Mouse (Mus musculus) heart, adult 11 months (tissue): Measurements from ENCODE around the gene Pex6.

Source experiments
- DNase-seq: peaks from one replicate; pipeline ENCODE4 v3.0.0; 2022

The Pex6 gene

DNA sequence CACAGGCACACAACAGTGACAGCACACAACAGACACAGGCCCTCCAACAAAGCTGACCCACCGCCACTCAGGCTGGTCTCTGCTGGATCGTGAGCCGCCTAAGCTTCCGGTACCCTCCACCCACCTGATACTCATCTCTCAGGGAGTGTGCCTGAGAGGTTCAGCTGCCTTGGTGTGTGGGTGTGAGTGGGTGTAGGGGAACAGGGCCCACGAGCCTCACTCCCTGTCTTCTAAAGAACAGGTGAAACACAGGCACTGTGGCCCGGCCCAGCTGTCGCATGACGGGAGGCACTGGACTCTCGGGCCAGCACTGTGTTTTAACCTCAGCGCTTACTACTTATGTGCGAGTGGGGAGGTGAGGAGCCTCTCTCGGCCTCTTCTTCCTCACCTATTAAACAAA, 9.2 kb upstream of the Pex6 start:
- DNase-seq: peak; percentile 89

DNA sequence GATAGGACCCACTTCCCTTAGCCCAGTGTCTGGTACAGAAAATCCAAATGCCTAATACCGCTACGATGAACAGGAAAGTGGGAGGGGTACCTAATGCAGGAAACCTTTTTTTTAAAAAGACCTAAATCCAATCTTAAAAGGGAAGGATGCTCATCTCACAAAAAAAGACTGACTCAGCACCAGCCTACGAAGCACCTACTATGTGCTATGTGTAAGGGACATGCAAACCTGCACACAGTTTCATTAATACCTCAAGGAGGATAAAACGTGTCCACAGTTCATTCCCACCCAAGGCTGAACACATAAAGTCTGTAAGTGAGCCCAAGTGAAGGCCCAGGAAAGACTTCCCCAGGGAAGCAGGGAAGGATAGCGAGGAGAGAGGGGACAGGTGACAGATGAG, 8.8 kb upstream of the Pex6 start:
- no peak for DNase-seq

DNA sequence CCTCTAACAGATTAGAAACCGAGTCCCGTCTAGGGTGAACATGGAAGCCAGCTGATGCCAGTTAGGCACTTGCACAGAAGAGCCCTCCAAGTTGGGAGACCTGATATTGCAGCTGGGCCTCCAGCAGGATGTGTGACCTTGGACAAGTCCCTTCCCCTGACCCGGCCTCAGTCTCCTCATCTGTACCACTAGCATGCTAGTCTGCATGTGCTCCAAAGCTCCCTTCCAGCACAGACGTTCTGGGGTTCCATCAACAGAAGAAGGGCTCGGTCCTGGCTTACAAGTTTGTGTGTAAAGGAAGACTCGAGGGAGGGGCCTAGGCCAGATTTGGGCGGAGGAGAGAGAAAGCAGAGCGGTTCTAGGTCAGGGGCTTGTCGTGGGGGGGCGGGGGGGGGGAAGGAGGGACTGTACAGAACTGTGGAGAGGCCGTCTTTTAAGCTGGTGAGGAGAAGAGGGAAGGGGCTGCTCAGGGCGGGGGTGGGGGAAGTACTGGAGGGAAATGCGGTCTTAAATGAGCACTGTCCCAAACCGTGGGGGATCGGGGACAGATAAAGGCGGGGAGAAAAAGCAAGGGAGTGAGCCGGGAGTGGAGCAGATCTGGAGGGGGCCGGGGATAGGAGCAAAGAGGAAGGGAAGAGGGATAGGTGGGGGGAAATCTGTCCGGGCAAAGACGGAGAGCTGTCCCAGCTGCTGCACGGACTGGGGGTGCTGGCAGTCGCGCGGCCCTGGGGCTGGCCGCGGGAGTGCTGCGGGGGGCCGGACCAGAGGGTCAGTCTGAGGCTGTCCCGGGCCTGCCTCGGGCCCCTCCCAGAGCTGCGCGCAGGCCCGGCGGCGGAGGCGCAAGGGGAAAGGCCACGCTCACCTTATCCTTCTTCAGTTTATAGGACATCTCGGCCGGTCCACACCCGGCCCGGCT, 7.0 kb upstream of the Pex6 start:
- DNase-seq: peak; percentile 93

DNA sequence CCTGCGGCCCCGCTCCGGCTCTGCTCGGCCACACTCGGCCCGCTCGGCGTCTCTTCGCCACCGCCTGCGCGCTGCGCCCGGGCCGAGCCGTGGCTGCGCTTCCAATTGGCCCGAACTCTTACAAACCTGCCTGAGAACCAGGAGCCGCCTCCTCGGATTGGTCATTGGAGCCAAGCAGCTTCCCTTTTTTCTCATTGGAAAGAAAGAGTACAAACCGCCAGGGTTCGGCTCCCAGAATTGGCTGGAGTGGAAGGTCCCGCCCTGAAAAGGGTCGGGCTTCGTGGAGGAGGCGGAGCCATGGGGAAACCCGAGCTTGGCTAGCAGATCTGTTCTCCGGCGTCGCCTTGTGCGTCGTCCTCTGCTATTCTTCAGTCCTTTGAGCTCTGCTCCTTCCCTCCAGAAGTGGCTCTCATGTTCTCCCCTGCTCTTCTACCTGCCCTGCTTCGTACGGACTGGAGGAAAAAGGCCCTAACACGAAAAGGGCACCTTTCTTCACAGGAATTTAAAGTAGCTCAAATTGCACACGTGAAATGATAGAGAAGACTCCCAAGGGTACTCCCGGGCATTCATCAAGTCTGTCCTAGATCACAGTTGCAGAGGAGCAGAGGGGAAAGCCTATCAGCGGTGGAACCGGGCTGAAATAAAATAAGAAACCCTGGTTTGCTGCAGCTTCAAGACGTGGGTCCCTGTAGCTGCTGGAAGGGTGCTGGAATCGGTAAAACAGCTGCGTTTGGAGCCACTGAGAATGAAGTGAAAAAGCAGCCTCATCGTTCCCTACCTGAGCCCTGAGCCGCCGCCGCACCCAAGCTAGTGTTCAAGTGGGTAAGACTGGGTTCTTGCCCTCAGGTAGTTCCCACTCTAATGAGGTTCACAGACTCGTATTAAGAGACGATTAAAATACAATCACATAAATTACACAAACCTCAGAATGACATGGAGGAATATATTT, 6.1 kb upstream of the Pex6 start, which contains the start of gene Ppp2r5d:
Gene Ppp2r5d (minus strand): TSS at position 225 of the 949 bp plus-strand sequence.
- DNase-seq: peak; percentile 100

DNA sequence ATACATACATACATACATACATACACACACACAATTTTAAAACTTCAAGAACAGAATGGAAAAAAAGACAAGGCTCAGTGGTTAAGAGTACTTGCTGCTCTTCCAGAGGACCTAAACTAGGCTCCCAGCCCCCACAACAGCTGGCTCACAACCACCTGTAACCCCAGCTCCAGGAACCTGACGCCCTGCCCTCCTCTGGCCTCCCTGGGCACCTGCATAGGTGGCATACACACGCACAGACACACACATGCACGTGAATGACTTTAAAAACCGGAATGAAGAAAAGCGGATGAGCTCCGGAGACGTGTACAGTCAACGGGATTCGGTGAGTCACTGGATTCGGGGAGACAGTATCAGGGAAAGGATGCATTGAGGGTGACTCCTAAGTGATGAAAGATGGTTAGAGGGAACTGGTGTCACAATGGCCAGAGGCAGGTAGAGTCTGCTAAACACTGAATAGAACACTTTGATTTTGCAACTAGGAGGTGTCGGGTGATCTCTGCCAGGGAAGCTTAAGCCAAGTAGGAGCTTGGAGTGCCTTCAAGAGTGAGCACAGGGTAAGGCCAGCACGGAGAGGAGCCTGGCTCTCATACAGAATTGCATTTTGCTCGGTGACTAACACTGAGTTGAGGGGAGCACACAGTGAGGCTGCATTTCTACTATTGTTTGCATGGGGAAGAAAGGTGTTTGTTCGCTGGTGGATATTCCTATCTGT, 4.7 kb upstream of the Pex6 start:
- DNase-seq: peak; percentile 90

DNA sequence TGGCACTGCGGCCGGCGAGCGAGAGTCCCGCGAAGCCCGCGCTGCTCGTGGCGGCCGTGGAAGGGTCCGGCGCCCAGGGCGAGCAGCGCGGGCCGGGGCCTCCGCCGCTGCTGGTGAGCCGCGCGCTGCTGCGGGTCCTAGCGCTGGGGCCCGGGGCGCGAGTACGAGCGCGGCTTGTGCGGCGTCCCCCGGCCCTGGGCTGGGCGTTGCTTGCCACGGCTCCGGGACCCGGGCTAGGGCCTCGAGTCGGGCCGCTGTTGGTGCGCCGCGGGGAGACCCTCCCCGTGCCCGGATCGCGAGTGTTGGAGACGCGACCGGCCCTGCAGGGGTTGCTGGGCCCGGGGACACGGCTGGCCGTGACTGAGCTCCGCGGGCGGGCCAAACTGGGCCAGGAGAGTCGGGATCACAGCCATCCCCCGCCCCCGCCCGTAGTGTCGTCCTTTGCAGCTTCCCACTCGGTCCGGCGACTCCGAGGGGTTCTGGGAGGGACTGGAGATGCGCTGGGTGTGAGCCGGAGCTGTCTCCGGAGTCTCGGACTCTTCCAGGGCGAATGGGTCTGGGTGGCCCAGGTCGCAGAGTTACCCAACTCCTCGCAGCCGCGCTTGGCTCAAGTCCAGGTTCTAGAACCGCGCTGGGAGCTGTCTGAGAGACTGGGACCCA, 479 bp downstream of the Pex6 start:
- DNase-seq: peak; percentile 92

DNA sequence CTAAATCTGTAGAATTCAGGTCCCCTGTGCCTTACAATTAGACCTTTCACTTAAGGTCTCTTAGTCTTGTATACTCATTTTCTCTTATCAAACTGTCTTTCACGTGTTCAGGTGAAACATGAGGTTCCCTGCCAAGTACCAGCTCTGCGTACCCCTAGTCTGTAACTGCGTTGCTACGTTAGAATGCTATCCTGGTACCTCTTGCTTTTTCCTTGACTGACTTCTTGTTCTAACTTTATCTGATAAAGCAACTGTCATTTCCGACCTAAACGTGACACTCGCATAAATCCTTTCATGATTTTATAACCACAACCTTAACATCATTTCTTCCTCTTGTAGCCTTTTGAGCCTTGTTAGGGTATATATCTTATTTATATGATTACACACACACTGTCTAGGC, 1.2 kb downstream of the Pex6 start:
- no peak for DNase-seq

DNA sequence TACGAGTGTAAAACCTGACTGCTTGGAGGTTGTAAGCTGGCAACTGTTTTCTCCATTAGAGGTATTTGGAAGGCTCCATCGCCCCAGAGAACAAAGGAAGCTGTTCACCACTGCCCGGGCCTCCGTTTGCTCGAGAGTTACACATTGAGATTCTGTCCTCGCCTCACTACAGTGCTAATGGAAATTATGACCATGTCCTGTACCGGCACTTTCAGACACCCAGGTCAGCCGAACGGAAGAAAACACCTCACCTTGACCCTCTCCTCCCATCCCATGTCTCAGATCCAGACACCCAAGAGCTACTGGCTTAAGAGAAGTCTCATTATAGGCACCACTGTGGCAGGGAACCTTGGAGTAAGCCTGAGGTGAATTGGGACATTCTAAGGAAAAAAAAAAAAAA, 2.6 kb downstream of the Pex6 start:
- no peak for DNase-seq

DNA sequence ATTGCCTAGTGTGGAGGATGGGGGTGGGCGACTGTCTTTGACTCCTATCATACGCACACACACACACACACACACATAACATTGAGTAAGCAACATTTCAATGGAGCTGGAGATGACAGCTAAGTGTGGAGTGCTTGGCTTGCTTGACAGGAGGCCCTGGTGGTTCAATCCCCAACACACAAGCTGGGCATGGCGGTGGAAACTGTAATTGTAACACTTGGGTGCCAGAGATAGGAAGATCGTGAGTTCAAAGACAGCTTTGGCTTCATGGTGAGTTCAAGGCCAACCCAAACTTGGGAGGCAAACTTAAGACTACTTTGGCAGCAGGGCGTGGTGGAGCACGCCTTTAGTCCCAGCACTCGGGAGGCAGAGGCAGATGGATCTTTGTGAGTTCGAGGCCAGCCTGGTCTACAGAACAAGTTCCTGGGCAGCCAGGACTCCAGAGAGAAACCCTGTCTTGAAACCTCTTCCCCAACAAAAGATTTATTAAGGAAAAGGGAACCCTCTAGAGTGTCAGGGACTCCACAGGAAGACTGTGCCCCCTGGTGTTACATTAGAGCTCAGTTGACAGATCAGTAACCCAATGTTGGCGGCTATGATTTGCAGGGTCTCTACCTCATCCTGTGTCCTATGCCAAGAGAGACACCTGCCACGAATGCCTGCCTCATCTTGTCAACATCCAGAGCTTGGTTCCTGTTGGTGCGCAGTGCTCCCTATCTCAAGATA, 3.7 kb downstream of the Pex6 start:
- peak; percentile 86 for DNase-seq

DNA sequence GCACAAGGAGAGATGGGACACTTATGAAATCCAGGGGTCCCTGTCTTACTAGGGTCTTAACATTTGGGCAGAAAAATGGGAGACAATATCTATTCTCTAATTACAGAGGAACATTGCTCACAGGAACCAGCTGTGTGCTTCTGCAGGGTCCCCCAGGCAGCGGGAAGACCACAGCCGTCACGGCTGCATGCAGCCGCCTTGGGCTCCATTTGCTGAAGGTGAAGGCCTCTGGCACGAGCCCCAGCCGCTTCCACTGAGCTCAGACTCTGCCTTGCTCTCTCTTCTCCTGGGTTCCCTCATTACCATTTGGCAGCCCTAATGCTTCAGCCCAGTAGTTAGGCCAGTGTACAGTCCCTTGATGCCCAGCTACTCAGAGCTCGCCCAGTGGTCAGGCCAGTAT, 9.8 kb downstream of the Pex6 start:
- peak; percentile 77 for DNase-seq

DNA sequence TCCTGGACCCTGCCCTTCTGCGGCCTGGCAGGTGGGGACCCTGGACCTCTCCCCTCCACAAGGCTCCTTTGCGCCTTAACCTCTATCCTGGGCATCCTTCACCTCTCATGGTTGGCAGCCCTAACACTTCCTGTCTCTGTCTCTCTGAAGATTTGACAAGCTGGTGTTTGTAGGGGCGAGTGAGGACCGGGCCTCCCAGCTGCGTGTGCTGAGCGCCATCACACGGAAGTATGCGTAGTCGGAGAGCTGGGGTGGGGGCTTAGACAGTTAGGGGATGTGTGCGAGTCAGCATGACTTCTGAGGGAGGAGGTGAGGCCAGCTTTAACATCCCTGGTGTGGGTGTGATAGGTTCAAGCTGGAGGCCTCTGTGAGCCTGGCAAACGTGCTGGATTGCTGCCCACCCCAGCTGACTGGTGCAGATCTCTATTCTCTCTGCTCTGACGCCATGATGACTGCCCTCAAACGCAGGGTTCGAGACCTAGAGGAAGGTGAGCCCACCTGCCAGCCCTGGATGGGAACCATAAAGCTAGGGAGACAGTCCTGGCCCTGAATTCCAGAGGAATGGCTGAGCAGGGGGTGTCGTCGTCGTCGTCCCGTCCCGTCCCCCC, 13.3 kb downstream of the Pex6 start:
- DNase-seq: peak; percentile 89

DNA sequence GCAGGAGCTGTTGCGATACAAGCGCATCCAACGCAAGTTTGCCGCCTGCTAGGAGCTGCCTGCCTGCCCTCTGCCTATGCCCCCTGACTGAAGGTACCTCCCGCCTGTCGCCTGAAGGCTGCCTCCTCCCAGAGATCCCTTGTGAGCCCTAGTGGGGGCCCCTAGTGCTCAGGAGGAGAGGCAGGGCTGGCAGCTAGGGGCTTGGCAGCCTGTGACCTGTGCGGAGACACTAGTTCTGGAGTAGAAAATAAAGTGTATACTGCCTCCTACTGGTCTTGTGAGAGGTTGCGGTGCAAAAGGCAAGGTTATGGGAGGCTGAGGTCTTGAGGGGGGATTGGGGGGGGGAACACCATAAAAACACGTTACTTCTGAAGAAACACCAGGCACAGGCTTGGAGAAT, 14.0 kb downstream of the Pex6 start:
- DNase-seq: peak; percentile 90

DNA sequence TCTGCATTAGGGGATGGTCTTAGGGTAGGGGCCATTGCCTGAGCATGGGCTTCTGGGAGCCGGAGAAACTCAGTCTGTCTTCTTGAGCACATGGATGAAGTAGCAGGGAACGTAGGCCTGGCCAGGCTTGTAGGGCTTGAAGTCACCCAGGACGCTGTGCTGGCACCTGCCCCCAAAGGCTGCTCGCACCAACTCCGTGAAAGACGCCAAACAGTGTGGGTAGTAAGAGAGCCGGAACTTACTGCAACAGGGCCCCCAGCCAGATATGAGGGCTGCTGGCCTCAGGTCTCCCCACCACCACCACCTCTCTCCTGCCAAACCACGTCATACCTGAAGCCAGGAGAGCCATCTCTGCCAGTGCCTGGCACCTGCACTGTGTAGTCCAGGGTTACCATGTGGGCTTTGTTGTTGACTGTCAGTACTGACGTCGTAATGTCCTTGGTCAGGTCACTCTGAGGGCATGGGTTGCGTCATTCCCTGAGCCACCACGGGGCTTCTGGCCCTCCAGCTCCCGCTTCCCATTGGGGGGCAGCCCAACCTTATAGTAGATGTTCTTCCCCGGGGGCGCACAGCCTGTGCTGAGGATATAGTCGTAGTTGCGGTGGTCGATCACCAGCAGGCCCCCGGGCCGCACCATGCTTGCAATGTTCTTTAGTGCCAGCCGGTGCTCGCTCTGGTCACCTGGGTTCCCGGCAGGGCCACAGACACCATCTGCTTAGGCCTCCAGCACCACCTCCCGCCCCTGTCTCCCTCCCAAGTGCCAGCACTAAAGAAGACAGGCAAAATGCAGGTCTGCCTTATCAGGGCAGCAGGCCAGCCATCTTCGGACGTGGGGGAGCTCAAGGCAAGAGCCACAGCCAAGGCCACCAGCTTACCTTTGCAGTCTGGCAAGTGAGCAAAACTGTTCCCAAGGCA, 14.7 kb downstream of the Pex6 start:
- no peak for DNase-seq

DNA sequence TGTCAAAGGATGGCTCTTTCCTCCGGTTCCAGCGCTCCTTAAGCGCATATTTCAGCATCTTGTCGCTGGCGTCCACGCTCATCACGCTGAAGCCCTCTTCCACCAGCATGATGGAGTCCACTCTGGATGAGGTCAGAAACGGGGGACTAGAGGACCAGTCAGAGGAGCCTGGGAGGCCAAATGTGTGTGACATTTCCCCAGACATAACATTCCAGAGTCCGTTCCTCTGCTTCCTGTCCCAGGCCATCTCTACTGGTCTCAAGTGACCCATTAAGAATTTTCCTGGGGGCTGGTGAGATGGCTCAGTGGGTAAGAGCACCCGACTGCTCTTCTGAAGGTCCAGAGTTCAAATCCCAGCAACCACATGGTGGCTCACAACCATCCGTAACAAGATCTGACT, 16.0 kb downstream of the Pex6 start:
- no peak for DNase-seq

DNA sequence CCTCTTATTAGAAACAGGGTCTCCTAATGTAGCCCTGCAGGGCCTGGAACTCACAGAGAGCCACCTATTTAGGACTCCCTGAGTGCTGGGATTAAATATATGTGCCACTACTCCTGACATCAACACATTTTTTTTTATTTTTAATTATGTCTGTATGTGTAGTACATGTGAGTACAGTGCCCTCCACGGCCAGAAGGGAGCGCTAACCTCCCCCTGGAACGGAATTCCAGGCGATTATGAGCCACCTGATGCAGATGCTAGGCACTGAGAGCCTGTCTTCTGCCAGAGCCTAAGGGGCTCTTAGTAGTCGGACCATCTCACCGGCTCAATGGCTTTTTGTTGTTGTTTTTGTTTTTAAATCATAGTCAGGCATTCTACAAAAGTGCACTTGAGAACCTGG, 16.8 kb downstream of the Pex6 start:
- DNase-seq: no peak

DNA sequence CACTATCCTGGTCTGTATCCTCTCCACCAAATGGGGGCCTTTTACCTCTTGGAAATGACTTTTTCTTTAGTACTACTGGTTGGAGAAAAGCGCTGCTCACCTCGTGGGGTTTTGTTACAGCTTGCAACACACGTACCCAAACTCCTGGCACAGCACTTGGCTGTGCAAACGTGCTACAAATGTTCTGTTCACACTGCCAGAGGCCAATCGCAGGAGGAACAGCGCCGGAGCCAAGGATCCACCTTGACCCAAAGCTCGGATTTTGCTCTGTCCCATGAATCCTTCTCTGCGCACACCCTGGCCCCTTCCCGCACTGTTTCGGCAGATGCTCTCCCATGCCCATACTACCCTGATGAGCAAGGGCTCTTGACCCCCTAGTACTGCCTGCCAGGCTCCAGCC, 17.2 kb downstream of the Pex6 start:
- no peak for DNase-seq

DNA sequence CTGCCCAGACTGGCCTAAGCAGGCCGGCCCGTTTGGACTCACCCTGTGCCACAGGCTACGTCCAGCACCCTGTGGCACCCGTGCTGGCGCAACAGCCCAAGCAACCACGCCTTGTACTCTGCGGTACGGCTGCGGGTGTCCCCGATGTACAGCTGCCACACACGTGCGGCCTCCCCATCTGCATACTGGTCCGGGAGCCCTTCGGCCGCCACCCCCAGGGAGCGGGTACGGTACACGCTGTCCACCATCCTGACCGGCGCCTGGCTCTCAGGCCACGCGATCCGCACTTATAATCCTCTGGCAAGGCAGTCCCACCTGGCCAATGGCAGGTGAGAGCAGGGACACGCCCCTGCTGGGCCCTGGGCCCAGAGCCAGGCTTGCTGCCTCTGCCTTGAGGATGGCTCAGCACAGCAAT, 17.6 kb downstream of the Pex6 start, which contains the start of gene Gnmt:
Gene Gnmt (minus strand): TSS at position 265 of the 415 bp plus-strand sequence.
- peak; percentile 94 for DNase-seq

DNA sequence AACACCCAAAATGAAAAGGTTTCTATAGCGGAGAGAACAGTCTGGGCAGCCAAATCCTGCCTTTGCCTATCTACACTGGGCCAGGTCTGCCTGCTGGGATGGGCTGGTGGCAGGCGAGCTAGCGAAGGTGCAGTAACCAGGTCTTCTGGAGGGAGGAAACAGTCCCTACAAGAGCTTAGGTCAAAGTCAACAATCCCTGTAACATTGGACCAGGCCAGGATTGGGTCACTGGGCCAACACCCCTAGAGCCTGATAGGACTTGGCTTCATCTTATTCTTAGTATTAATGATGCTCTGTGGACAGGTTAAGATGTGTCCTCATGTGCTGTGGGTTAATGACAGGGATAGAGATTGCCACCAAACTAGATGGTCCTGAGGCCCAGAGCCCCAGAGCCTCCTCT, 22.8 kb downstream of the Pex6 start:
- no peak for DNase-seq

DNA sequence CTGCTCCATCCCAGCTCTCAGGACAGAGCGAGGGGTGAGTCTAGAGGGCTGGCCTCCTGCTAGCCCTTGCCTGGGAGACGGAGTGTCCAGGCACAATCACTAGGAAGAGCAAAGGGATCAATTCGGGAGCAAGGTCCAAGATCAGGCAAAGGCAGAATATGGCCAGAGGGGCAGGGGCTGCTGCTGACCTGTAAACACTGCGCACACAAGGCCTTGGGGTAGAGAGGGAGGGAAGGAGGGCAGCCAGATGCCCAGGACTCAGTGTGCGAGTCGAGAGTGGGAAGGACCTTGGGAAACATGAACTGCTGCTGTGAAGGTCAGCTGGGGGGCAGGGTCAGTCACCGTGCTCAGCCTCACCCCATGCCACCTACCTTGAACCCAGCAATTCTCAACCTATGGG, 24.0 kb downstream of the Pex6 start:
- no peak for DNase-seq

DNA sequence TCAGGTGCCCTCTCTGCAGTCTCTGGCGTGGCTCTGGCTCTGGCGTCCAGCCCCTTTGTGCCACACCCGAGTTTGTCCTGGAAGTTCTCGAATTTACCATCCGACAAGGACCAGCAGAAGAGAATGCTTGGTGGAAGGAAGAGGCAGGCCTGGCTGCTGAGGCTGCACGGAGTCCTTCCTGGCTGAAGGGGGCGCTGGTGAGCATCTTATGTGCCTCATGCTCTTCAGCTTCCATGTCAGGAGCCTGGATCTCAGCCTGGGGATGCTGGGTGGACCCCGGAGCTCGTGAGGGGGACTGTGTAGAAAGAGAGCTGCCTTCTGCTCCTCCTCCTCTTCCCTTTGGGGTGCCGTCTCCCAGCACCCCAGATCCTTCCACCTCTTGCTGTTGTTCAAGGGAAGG, 24.9 kb downstream of the Pex6 start:
- DNase-seq: no peak
